Mouse (Mus musculus): ENCODE results near the gene Slc4a1. TPM values are rescaled to one million over a fixed set of nuclear protein-coding genes. Genes with fewer than 3 reads are reported as not detected.
A peak's percentile ranks its signal among the peaks of the same experiment; 100 is the strongest.

Slc4a1 gene
- polyA plus RNA-seq, 1 experiment = not detected

GRCm38 (mm10) chr11:102311966-102312365 lies 54.0 kb downstream of the Slc4a1 start:
- TF ChIP-seq CTCF (IDR thresholded peaks at IDR 0.05; ENCODE audit: borderline replicate concordance, insufficient read depth, low read length) (no peak), POLR2A (IDR thresholded peaks at IDR 0.05; ENCODE audit: low read depth, low read length) (no peak)
- H3K4me1 ChIP-seq (ENCODE audit: control insufficient read depth, insufficient read depth, low read length) = peaks cover 17% of the 10 kb centered on the region
- peak overlapping the region; percentile 5; the same call in 1 of the 2 replicates for H3K27ac ChIP-seq (ENCODE audit: insufficient read depth, low read length)
- no peak overlapping the region for H3K4me3 ChIP-seq (ENCODE audit: insufficient read depth, low read length)

GRCm38 (mm10) chr11:102310768-102311695 lies 55.0 kb downstream of the Slc4a1 start:
- Histone ChIP-seq H3K4me3 (ENCODE audit: insufficient read depth, low read length) (no peak overlapping the region), H3K27ac (ENCODE audit: insufficient read depth, low read length) (no peak overlapping the region)
- TF ChIP-seq CTCF (IDR thresholded peaks at IDR 0.05; ENCODE audit: borderline replicate concordance, insufficient read depth, low read length) (no peak), POLR2A (IDR thresholded peaks at IDR 0.05; ENCODE audit: low read depth, low read length) (no peak; the same call in 1 of the 2 replicates)

GRCm38 (mm10) chr11:102309821-102310617 lies 56.0 kb downstream of the Slc4a1 start:
- peak overlapping the region; percentile 50 for H3K4me3 ChIP-seq (ENCODE audit: insufficient read depth, low read length)
- H3K4me1 ChIP-seq (ENCODE audit: control insufficient read depth, insufficient read depth, low read length) = peaks cover 9% of the 10 kb centered on the region
- no peak overlapping the region for H3K27ac ChIP-seq (ENCODE audit: insufficient read depth, low read length)
- TF ChIP-seq POLR2A (IDR thresholded peaks at IDR 0.05; ENCODE audit: low read depth, low read length) = 0 out of 2 replicates have a peak, but pooled peaks have one; percentile 9
- TF ChIP-seq CTCF (IDR thresholded peaks at IDR 0.05; ENCODE audit: borderline replicate concordance, insufficient read depth, low read length) = no peak

More at GRCm38 (mm10) chr11:102310768-102311695, 55.0 kb downstream of the Slc4a1 start:
- peaks cover 17% of the 10 kb centered on the region for H3K4me1 ChIP-seq (ENCODE audit: control insufficient read depth, insufficient read depth, low read length)

- Histone ChIP-seq H3K4me1 (ENCODE audit: control insufficient read depth, insufficient read depth, low read length) (peaks cover 9% of the 10 kb centered on the region), H3K4me3 (ENCODE audit: insufficient read depth, low read length) (peak overlapping the region; percentile 50), H3K27ac (ENCODE audit: insufficient read depth, low read length) (peak overlapping the region; percentile 20; the same call in 1 of the 2 replicates)
- TF ChIP-seq POLR2A (IDR thresholded peaks at IDR 0.05; ENCODE audit: low read depth, low read length) (peak; percentile 66), CTCF (IDR thresholded peaks at IDR 0.05; ENCODE audit: borderline replicate concordance, insufficient read depth, low read length) (peak; percentile 63)
Measured at GRCm38 (mm10) chr11:102308979-102309378, 57.0 kb downstream of the Slc4a1 start.

GRCm38 (mm10) chr11:102308104-102308503 lies 57.9 kb downstream of the Slc4a1 start:
- Histone ChIP-seq H3K27ac (ENCODE audit: insufficient read depth, low read length) (no peak overlapping the region), H3K4me1 (ENCODE audit: control insufficient read depth, insufficient read depth, low read length) (peaks cover 9% of the 10 kb centered on the region), H3K4me3 (ENCODE audit: insufficient read depth, low read length) (no peak overlapping the region)
- no peak for TF ChIP-seq POLR2A (IDR thresholded peaks at IDR 0.05; ENCODE audit: low read depth, low read length)
- TF ChIP-seq CTCF (IDR thresholded peaks at IDR 0.05; ENCODE audit: borderline replicate concordance, insufficient read depth, low read length) = no peak

GRCm38 (mm10) chr11:102305359-102305758 lies 60.6 kb downstream of the Slc4a1 start:
- Histone ChIP-seq H3K4me3 (ENCODE audit: insufficient read depth, low read length) (no peak overlapping the region), H3K4me1 (ENCODE audit: control insufficient read depth, insufficient read depth, low read length) (peaks cover 6% of the 10 kb centered on the region), H3K27ac (ENCODE audit: insufficient read depth, low read length) (no peak overlapping the region)
- TF ChIP-seq CTCF (IDR thresholded peaks at IDR 0.05; ENCODE audit: borderline replicate concordance, insufficient read depth, low read length) (no peak), POLR2A (IDR thresholded peaks at IDR 0.05; ENCODE audit: low read depth, low read length) (no peak)

GRCm38 (mm10) chr11:102304141-102304540 lies 61.9 kb downstream of the Slc4a1 start:
- Histone ChIP-seq H3K4me1 (ENCODE audit: control insufficient read depth, insufficient read depth, low read length) (no peaks in the 10 kb centered on the region), H3K4me3 (ENCODE audit: insufficient read depth, low read length) (no peak overlapping the region), H3K27ac (ENCODE audit: insufficient read depth, low read length) (no peak overlapping the region)
- TF ChIP-seq POLR2A (IDR thresholded peaks at IDR 0.05; ENCODE audit: low read depth, low read length) = no peak
- TF ChIP-seq CTCF (IDR thresholded peaks at IDR 0.05; ENCODE audit: borderline replicate concordance, insufficient read depth, low read length) = no peak

GRCm38 (mm10) chr11:102299839-102300238 lies 66.2 kb downstream of the Slc4a1 start:
- Histone ChIP-seq H3K4me1 (ENCODE audit: control insufficient read depth, insufficient read depth, low read length) (no peaks in the 10 kb centered on the region), H3K4me3 (ENCODE audit: insufficient read depth, low read length) (no peak overlapping the region), H3K27ac (ENCODE audit: insufficient read depth, low read length) (no peak overlapping the region)
- TF ChIP-seq CTCF (IDR thresholded peaks at IDR 0.05; ENCODE audit: borderline replicate concordance, insufficient read depth, low read length) (no peak), POLR2A (IDR thresholded peaks at IDR 0.05; ENCODE audit: low read depth, low read length) (no peak)

Other genes starting within 250 kb of the Slc4a1 start
- gene Nags, start 220.7 kb downstream of the Slc4a1 start, polyA plus RNA-seq (2011; ENCODE audit: insufficient read length, low read depth, missing spikeins) = not detected in 2 replicates
- gene Tmem101, start 209.8 kb downstream of the Slc4a1 start, polyA plus RNA-seq (2011; ENCODE audit: insufficient read length, low read depth, missing spikeins) = 11.2 and 14.9 TPM in 2 replicates
- 113 and 124 TPM in 2 replicates for gene Lsm12, start 180.9 kb downstream of the Slc4a1 start, polyA plus RNA-seq (2011; ENCODE audit: insufficient read length, low read depth, missing spikeins)
- 37.9 and 40.0 TPM in 2 replicates for gene G6pc3, start 176.6 kb downstream of the Slc4a1 start, polyA plus RNA-seq (2011; ENCODE audit: insufficient read length, low read depth, missing spikeins)
- 47.8 and 54.9 TPM in 2 replicates for gene Hdac5, start 136.0 kb downstream of the Slc4a1 start, polyA plus RNA-seq (2011; ENCODE audit: insufficient read length, low read depth, missing spikeins)
- gene BC030867, start 117.3 kb downstream of the Slc4a1 start, polyA plus RNA-seq (2011; ENCODE audit: insufficient read length, low read depth, missing spikeins) = 6.5 and 10.2 TPM in 2 replicates
- 0.37 and 0.45 TPM in 2 replicates for gene Asb16, start 97.5 kb downstream of the Slc4a1 start, polyA plus RNA-seq (2011; ENCODE audit: insufficient read length, low read depth, missing spikeins)
- gene Tmub2, start 81.3 kb downstream of the Slc4a1 start, polyA plus RNA-seq (2011; ENCODE audit: insufficient read length, low read depth, missing spikeins) = 37.7 and 44.6 TPM in 2 replicates
- gene Atxn7l3, start 69.6 kb downstream of the Slc4a1 start, polyA plus RNA-seq (2011; ENCODE audit: insufficient read length, low read depth, missing spikeins) = 50.7 and 55.6 TPM in 2 replicates
- 75.5 and 102 TPM in 2 replicates for gene Ubtf, start 46.5 kb downstream of the Slc4a1 start, polyA plus RNA-seq (2011; ENCODE audit: insufficient read length, low read depth, missing spikeins)
- gene Rundc3a, start 27.2 kb upstream of the Slc4a1 start, polyA plus RNA-seq (2011; ENCODE audit: insufficient read length, low read depth, missing spikeins) = 0.86 TPM in 1 of 2 replicates, not detected in the other
- 164 and 174 TPM in 2 replicates for gene Slc25a39, start 41.7 kb upstream of the Slc4a1 start, polyA plus RNA-seq (2011; ENCODE audit: insufficient read length, low read depth, missing spikeins)
- gene Grn, start 64.1 kb upstream of the Slc4a1 start, polyA plus RNA-seq (2011; ENCODE audit: insufficient read length, low read depth, missing spikeins) = 226 and 252 TPM in 2 replicates
- gene Fam171a2, start 81.5 kb upstream of the Slc4a1 start, polyA plus RNA-seq (2011; ENCODE audit: insufficient read length, low read depth, missing spikeins) = 14.0 and 17.9 TPM in 2 replicates
- gene Itga2b, start 103.9 kb upstream of the Slc4a1 start, polyA plus RNA-seq (2011; ENCODE audit: insufficient read length, low read depth, missing spikeins) = 6.4 and 11.6 TPM in 2 replicates
- gene Gpatch8, start 190.2 kb upstream of the Slc4a1 start, polyA plus RNA-seq (2011; ENCODE audit: insufficient read length, low read depth, missing spikeins) = 36.6 and 40.7 TPM in 2 replicates
- gene Gm11627, start 213.3 kb upstream of the Slc4a1 start, polyA plus RNA-seq (2011; ENCODE audit: insufficient read length, low read depth, missing spikeins) = 2.5 and 3.2 TPM in 2 replicates
- gene Fzd2, start 238.2 kb upstream of the Slc4a1 start, polyA plus RNA-seq (2011; ENCODE audit: insufficient read length, low read depth, missing spikeins) = 54.6 and 75.0 TPM in 2 replicates

Measured in embryonic fibroblast, embryonic 13.5 days (primary cell).